Mouse (Mus musculus): ENCODE measurements around the gene Trip12.

- TF ChIP-seq CTCF (IDR thresholded peaks at IDR 0.05; ENCODE audit: borderline replicate concordance, extremely low read depth, insufficient read depth, insufficient read length) (no peak), POLR2A (IDR thresholded peaks at IDR 0.05; ENCODE audit: borderline replicate concordance, extremely low read depth, insufficient read depth, insufficient read length, poor library complexity, severe bottlenecking) (no peak)
These were observed 37.3 kb upstream of the Trip12 start for GRCm38 (mm10) chr1:84877590-84877989.
